Mouse (Mus musculus): ENCODE measurements around the gene Tktl1.
"Not testable (repeated sequence)": the region's sequence is repeated elsewhere in the genome, so short reads cannot be mapped to it uniquely, and the experiment has no call there.

The Tktl1 gene

GRCm38 (mm10) chrX:74176959-74177358, at the start of gene Tktl1:
Gene Tktl1 (plus strand): TSS chrX:74177259.
- no peak for DNase-seq

GRCm38 (mm10) chrX:74135263-74135662, 41.8 kb upstream of the Tktl1 start, which contains the start of gene Mecp2:
Gene Mecp2 (minus strand): TSS chrX:74135363.
- not testable (repeated sequence) for DNase-seq

- no peak for DNase-seq
These were observed 9.3 kb upstream of the Tktl1 start, which contains the start of gene Tex28 for GRCm38 (mm10) chrX:74167738-74168137. Gene Tex28 (minus strand): TSS chrX:74167838.

- no peak for DNase-seq
These were observed 26.5 kb downstream of the Tktl1 start for GRCm38 (mm10) chrX:74203556-74203955.

GRCm38 (mm10) chrX:74218496-74218895, 41.4 kb downstream of the Tktl1 start:
- no peak for DNase-seq

- DNase-seq = peak; percentile 30 to 52
These were observed 42.4 kb downstream of the Tktl1 start for GRCm38 (mm10) chrX:74219449-74219848.

- not testable (repeated sequence) for DNase-seq
These were observed 43.0 kb downstream of the Tktl1 start for GRCm38 (mm10) chrX:74220099-74220498.

GRCm38 (mm10) chrX:74230038-74230437, 53.0 kb downstream of the Tktl1 start:
- DNase-seq = no peak

- no peak for DNase-seq
These were observed 56.1 kb downstream of the Tktl1 start for GRCm38 (mm10) chrX:74233196-74233595.

- DNase-seq = no peak
These were observed 63.3 kb downstream of the Tktl1 start for GRCm38 (mm10) chrX:74240332-74240731.

GRCm38 (mm10) chrX:74243396-74243795, 66.3 kb downstream of the Tktl1 start:
- peak; percentile 52 to 58 for DNase-seq

GRCm38 (mm10) chrX:74243807-74244206, 66.7 kb downstream of the Tktl1 start:
- peak; percentile 66 to 70 for DNase-seq

- DNase-seq = peak; percentile 71 to 73
These were observed 67.6 kb downstream of the Tktl1 start for GRCm38 (mm10) chrX:74244614-74245083.

- DNase-seq = no peak
These were observed 68.0 kb downstream of the Tktl1 start for GRCm38 (mm10) chrX:74245107-74245506.

- DNase-seq = peak; percentile 84 to 89
These were observed 68.6 kb downstream of the Tktl1 start for GRCm38 (mm10) chrX:74245687-74246086.

GRCm38 (mm10) chrX:74246213-74246681, 69.2 kb downstream of the Tktl1 start:
- DNase-seq = peak; percentile 91 to 93

- DNase-seq = peak; percentile 55 to 68
These were observed 69.6 kb downstream of the Tktl1 start for GRCm38 (mm10) chrX:74246693-74247092.

- DNase-seq = peak; percentile 57 to 70
These were observed 71.6 kb downstream of the Tktl1 start for GRCm38 (mm10) chrX:74248651-74249050.

GRCm38 (mm10) chrX:74249615-74250014, 72.6 kb downstream of the Tktl1 start, which contains the start of gene Flna:
Gene Flna (minus strand): TSS chrX:74249820.
- peak; percentile 72 to 77 for DNase-seq

GRCm38 (mm10) chrX:74254153-74254887, 77.3 kb downstream of the Tktl1 start, which contains the start of gene Emd:
Gene Emd (plus strand): TSS chrX:74254687.
- DNase-seq = peak; percentile 94 to 96

- DNase-seq = no peak
These were observed 78.0 kb downstream of the Tktl1 start for GRCm38 (mm10) chrX:74254888-74255565.

- DNase-seq = no peak
These were observed 80.7 kb downstream of the Tktl1 start for GRCm38 (mm10) chrX:74257746-74258145.

All from lung, adult 18-20 months (tissue).